Mouse (Mus musculus): ENCODE results near the gene Slc39a11.

DNA sequence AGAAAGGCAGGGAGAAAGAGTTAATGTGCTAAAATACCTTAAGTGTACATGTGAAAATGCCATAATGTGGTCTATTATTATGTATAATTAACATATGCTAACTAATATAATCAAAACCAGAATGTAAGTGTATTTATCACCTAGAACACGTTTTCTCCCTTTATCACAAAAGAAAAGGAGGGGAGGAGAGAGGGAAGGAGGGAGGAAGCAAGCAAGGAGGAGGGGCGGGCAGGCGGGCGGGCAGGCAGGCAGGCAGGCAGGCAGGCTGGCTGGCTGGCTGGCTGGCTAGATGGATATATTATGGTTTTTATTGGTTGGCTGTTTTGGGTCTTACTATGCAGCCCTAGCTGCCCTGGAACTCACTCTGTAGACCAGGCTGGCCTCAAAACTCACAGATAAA lies 19.8 kb upstream of the Slc39a11 start:
- TF ChIP-seq TAL1 (IDR thresholded peaks at IDR 0.05; ENCODE audit: low read length) (no peak), GATA1 (IDR thresholded peaks at IDR 0.05; ENCODE audit: low read length) (no peak)
